Mouse (Mus musculus) forebrain, postnatal 0 days (tissue): ENCODE measurements around the gene Olfr763. TPM values are rescaled to one million over a fixed set of nuclear protein-coding genes. Genes with fewer than 3 reads are reported as not detected.
"Not testable (repeated sequence)": the region's sequence is repeated elsewhere in the genome, so short reads cannot be mapped to it uniquely, and the experiment has no call there.

ENCODE experiments used
- ATAC-seq: fragments of 200-750 bp; cut with Nextera tagmentation; 2 replicates; pipeline ENCODE4 v1.8.0; 2017; ENCODE audit warnings: mild to moderate bottlenecking, moderate library complexity
- DNase-seq: peaks from one replicate; pipeline ENCODE4 v3.0.0-alpha.2; 2015
- H3K27ac ChIP-seq: fragments of 300-500 bp; sonication (generic); 2 replicates; pipeline ENCODE4 v1.5.1; 2014; ENCODE audit warnings: low read depth, mild to moderate bottlenecking, antibody characterized with exemption, low read length, moderate library complexity, mixed read lengths
- H3K27me3 ChIP-seq: fragments of 300-500 bp; sonication (generic); 2 replicates; pipeline ENCODE4 v1.6.1; 2014; ENCODE audit warnings: mild to moderate bottlenecking, low read length, mixed read lengths; ENCODE audit not compliant: insufficient read depth
- H3K36me3 ChIP-seq: fragments of 300-500 bp; sonication (generic); 2 replicates; pipeline ENCODE4 v1.6.1; 2014; ENCODE audit warnings: mild to moderate bottlenecking, moderate library complexity; ENCODE audit not compliant: insufficient read depth
- H3K4me1 ChIP-seq: fragments of 300-500 bp; sonication (generic); 2 replicates; pipeline ENCODE4 v1.6.1; 2014; ENCODE audit warnings: antibody characterized with exemption; ENCODE audit not compliant: insufficient read depth
- H3K4me2 ChIP-seq: fragments of 300-500 bp; sonication (generic); 2 replicates; pipeline ENCODE4 v1.6.1; 2014; ENCODE audit warnings: low read depth, mild to moderate bottlenecking, moderate library complexity
- H3K4me3 ChIP-seq: fragments of 300-500 bp; sonication (generic); 2 replicates; pipeline ENCODE4 v1.5.1; 2014; ENCODE audit warnings: low read depth, low read length, mixed read lengths
- H3K9ac ChIP-seq: fragments of 300-500 bp; sonication (generic); 2 replicates; pipeline ENCODE4 v1.6.1; 2014; ENCODE audit warnings: mild to moderate bottlenecking
- H3K9me3 ChIP-seq: fragments of 300-500 bp; sonication (generic); 2 replicates; pipeline ENCODE4 v1.6.1; 2016; ENCODE audit warnings: low read length
- CTCF ChIP-seq: sonication (generic); IDR thresholded peaks from 2 replicates; pipeline ENCODE4 v1.5.1; 2016; ENCODE audit warnings: antibody characterized with exemption, control low read depth, low read depth
- WGBS: fragments of 180-500 bp; shearing (Covaris S2); extraction: QIAGEN DNeasy Blood & Tissue Kit; methylation state at CpG from one replicate; pipeline ENCODE4 v1.1.7; 2014; 5-methylcytosine and 5-hydroxymethylcytosine counted together
- polyA plus RNA-seq: library from polyadenylated mRNA; unstranded; fragments of >200 nt; fragmentation: Nextera tagmentation; extraction: Ambion mirVana; gene quantifications from 2 replicates; pipeline ENCODE4 v1.2.1, GENCODE M21; 2015
- total RNA-seq: library from RNA; depleted of rRNA; stranded (reverse); fragments of >200 nt; gene quantifications from 2 replicates; pipeline ENCODE4 v1.2.3, GENCODE M21; 2014

The Olfr763 gene
- total and polyA plus RNA-seq, 2 experiments from 2014 or later: not detected

DNA sequence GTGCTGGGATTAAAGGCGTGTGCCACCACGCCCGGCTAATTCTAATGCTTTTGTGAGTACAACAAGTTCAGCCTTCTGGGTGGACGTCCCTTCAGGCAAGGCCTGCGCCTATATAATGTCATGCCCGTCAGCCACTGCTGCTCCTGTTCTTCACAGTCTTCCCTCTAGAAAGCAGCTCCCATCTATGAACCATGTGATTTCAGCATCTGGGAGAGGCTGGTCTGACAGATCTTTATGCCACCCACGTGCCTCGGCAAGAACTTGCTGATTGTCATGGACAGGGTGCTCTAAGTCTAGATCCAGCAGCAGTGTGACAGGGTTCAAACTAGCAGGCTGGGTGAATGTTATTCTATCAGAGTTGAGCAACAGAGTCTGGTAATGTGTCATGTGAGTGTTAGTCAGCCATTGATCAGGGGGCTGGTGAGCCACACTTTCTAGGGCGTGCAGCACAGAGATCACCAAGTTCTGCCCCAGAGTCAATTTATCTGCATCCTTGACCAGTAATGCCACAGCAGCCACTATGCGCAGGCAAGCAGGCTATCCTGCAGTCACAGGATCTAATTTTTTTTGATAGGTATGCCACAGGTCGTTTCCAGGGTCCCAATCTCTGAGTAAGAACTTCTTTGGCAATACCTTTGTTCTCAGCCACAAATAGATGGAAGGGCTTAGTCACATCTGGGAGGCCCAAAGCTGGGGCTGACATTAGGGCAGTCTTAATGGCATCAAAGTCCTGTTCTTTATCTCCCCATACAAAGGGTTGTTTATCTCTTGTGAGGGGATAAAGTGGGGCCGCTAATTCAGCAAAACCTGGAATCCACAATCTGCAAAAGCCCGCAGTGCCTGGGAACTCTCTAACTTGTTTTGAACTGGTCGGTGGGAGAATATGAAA lies 6.3 kb upstream of the Olfr763 start:
- TF ChIP-seq CTCF: no peak
- no peak overlapping the region for H3K27ac ChIP-seq
- H3K27me3 ChIP-seq: no peaks in the 10 kb centered on the region
- no peak overlapping the region for H3K4me3 ChIP-seq
- H3K4me1 ChIP-seq: no peaks in the 10 kb centered on the region
- DNase-seq: no peak
- no peak overlapping the region for H3K9ac ChIP-seq
- no peaks in the 10 kb centered on the region for H3K36me3 ChIP-seq
- ATAC-seq: no peak
- H3K4me2 ChIP-seq: no peak overlapping the region
- 72% methylated on average over 14 of the region's 14 CpGs for whole genome bisulfite sequencing
- H3K9me3 ChIP-seq: no peaks in the 10 kb centered on the region

DNA sequence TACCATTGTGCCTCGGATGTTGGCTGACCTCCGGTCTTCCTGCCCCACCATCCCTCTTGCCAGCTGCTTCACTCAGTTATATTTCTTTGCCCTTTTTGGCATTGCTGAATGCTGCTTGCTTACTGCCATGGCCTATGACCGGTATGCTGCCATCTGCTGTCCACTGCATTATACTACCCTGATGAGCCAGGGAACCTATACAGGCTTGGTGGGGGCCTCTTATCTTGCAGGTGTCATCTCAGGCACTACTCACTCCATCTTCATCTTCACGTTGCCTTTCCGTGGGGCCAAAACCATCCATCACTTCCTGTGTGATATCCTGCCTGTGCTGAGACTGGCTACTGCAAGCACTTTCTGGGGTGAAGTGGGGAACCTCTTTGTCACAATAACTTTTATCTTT lies 920 bp downstream of the Olfr763 start:
- not testable (repeated sequence) for H3K4me1 ChIP-seq
- WGBS: 65% methylated on average over 2 of the region's 5 CpGs

DNA sequence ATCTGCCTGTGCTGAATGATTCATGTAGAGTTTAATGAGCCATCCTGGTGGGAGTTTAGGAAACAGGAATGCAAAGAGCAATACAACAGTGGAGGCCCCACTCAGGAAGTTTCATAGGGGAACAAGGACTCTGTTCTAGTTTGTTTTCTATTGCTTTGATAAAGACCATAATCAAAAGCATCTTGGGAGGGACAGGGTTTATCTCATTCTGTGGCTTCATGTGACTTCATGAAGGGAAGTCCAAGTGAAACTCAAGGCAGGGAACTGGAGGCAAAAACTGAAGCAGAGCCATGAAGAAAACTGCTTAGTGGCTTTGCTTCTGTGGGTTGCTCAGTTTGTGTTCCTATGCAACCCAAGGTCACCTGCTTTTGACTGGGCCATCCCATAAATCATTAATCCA lies 3.9 kb downstream of the Olfr763 start:
- Histone ChIP-seq H3K9me3 (no peaks in the 10 kb centered on the region), H3K27me3 (no peaks in the 10 kb centered on the region), H3K4me3 (no peak overlapping the region), H3K4me1 (no peaks in the 10 kb centered on the region), H3K27ac (no peak overlapping the region), H3K36me3 (no peaks in the 10 kb centered on the region), H3K4me2 (no peak overlapping the region), H3K9ac (no peak overlapping the region)
- ATAC-seq (no peak), DNase-seq (no peak)
- TF ChIP-seq CTCF: no peak

More for the DNA sequence above, 920 bp downstream of the Olfr763 start:
- H3K36me3 ChIP-seq, DNase-seq, H3K27ac ChIP-seq, H3K9me3 ChIP-seq, ATAC-seq, H3K27me3 ChIP-seq, H3K9ac ChIP-seq, H3K4me2 ChIP-seq, H3K4me3 ChIP-seq: not testable (repeated sequence)

DNA sequence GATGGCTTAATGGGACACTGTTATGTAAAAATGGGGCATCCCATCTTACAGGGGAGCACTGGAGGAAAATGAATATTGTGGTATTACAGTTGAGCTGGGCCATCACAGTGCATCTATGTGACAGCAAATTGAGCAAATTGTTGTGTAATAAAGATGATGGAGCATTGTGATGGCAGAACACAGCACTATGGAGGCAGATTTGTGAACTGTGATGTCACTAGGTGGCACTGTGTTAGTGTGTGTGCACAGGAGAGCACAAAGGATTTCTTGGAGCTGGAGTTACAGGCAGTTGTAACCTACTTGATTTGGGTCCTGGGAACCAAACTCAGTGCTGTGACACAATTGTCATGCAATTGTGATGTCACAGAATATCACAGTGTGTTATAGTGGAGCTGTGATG lies 12.7 kb downstream of the Olfr763 start:
- DNase-seq: no peak
- Histone ChIP-seq H3K4me2 (no peak overlapping the region), H3K4me3 (no peak overlapping the region), H3K27me3 (no peaks in the 10 kb centered on the region), H3K27ac (no peak overlapping the region), H3K9ac (no peak overlapping the region), H3K4me1 (no peaks in the 10 kb centered on the region), H3K9me3 (no peaks in the 10 kb centered on the region), H3K36me3 (no peaks in the 10 kb centered on the region)
- no peak for ATAC-seq
- TF ChIP-seq CTCF: peak; percentile 10; the same call in 1 of the 2 replicates

DNA sequence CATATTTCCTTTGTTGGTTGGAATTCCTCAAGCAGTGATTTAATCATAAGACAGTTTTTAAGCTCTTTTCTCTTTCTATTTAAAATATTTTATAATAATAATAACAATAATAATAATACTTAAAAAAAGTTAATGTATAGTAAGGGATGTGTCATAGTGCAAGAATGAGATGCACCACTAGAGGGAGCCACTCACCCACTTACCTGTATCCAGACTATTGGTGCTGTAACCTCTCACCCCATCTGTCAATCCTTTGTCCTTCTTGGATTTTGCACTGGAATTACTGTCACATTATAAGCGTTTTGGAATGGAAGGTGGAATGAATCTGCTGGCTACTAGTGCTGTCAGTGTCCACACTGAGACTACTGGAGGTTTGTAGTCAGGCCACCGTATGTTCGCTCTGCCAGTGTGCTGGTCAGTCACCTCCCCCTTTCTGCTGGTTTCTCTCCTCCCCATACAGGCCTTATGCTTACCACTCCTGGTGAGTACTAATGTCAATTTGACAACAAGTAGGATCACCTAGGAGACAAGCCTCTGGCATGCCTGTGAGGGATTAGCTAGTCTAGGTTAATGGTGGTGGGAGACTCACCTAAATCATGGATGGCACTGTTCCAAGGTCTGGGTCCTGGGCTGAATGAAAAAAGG lies 15.5 kb downstream of the Olfr763 start:
- Histone ChIP-seq H3K4me2 (no peak overlapping the region), H3K27me3 (no peaks in the 10 kb centered on the region), H3K4me1 (no peaks in the 10 kb centered on the region), H3K36me3 (no peaks in the 10 kb centered on the region), H3K9ac (no peak overlapping the region), H3K4me3 (no peak overlapping the region), H3K27ac (no peak overlapping the region), H3K9me3 (no peaks in the 10 kb centered on the region)
- peak; percentile 74 for TF ChIP-seq CTCF
- ATAC-seq: peak; percentile 60; the same call in 1 of the 2 replicates
- DNase-seq: peak; percentile 61
- 61% methylated on average over 3 of the region's 3 CpGs for WGBS

DNA sequence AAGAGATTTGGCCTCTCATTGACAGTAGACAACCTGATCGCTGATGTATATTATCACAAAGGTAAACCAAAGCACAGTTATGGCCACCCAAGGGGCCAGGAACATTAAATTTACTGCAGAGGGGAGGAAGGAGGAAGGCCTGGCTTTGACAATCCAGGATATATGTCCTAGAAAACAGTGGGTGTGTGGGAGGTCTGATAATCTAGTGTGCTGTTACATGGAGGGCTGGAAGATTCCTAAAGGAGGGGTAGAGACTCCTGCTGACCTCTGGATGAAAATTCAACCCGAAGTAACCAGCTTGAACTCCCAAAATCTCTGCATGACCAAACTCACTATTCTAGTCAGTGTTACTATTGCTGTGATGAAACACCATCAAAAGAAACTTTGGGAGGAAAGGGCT lies 17.8 kb downstream of the Olfr763 start:
- no peak for TF ChIP-seq CTCF
- ATAC-seq: no peak

DNA sequence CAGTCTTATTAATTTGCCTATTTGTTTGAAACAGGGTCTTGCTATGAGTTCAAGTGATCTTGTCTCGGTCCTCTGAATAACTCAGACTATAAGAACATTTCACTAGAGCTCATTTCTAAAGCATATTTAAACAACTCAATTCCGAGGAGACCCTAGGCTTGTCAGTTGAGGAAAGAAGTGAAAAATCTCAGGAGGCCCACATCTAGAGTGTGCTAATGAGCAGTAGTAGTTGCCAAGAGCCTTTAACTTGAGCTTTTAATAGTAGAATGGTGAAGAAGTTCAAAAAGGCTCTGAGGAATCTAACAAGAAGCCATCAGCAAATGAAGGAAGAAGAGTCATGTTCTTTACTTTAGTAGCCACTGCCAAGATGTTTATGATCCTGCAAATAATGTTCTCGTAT lies 29.2 kb downstream of the Olfr763 start, which contains the start of gene Olfr764-ps1:
TSS of gene Olfr764-ps1 (minus strand) at position 101 of the 400 bp plus-strand sequence.
- no peak for ATAC-seq

More for the DNA sequence above, 17.8 kb downstream of the Olfr763 start:
- H3K9me3 ChIP-seq: no peaks in the 10 kb centered on the region
- H3K9ac ChIP-seq: no peak overlapping the region
- no peak overlapping the region for H3K27ac ChIP-seq
- WGBS: 76% methylated on average over 2 of the region's 2 CpGs
- H3K4me1 ChIP-seq: no peaks in the 10 kb centered on the region
- H3K36me3 ChIP-seq: no peaks in the 10 kb centered on the region
- H3K27me3 ChIP-seq: no peaks in the 10 kb centered on the region
- no peak overlapping the region for H3K4me2 ChIP-seq
- DNase-seq: no peak
- no peak overlapping the region for H3K4me3 ChIP-seq

DNA sequence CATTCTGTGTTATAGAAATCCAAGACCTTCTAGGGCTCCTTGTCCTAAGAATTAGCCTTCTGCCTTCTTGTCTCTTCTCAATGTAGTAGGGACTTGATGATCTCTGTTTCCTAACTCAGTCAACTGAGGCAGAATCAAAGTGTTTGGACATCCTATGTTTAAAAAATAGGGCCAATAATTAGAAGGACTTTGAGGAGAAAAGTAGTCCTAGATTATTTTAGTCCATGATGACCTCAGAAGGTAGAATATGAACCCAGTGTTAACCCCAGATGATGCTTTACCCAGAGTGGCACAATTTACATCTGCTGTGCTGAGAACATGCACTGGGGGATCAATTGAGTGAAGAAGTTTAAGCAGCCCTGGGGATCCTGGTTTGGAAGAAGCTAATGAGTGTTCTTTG lies 39.3 kb downstream of the Olfr763 start, which contains the start of gene Olfr765:
TSS of gene Olfr765 (minus strand) at position 101 of the 400 bp plus-strand sequence.
- not testable (repeated sequence) for H3K27me3 ChIP-seq, H3K4me2 ChIP-seq, DNase-seq, H3K4me3 ChIP-seq, H3K27ac ChIP-seq, H3K9ac ChIP-seq, ATAC-seq, H3K9me3 ChIP-seq, H3K4me1 ChIP-seq, H3K36me3 ChIP-seq

More for the DNA sequence above, 29.2 kb downstream of the Olfr763 start, which contains the start of gene Olfr764-ps1:
- no peaks in the 10 kb centered on the region for H3K36me3 ChIP-seq
- 77% methylated on average over 3 of the region's 3 CpGs for WGBS
- no peaks in the 10 kb centered on the region for H3K9me3 ChIP-seq
- H3K4me2 ChIP-seq: no peak within 1 kb of the TSS
- no peak for DNase-seq
- H3K4me3 ChIP-seq: no peak within 1 kb of the TSS
- TF ChIP-seq CTCF: no peak
- no peaks in the 10 kb centered on the region for H3K4me1 ChIP-seq
- H3K27me3 ChIP-seq: no peaks in the 10 kb centered on the region
- H3K9ac ChIP-seq: no peak within 1 kb of the TSS
- no peak within 1 kb of the TSS for H3K27ac ChIP-seq
